In genomic region chr10:112423327-112423726, GRCm38 (mm10) we compare ENCODE assay signal across 13 mouse cellular contexts.
DNase-seq lines count a peak whose midpoint lies in the region; ATAC-seq and TF ChIP-seq lines count a peak whose summit lies in the region.
"Had no signal": no experiment of that assay in that cellular context is flagged by ENCODE, and none has a peak within 500 bp of the region (broad histone marks: within the 10 kb centered on the region; RNA-seq: fewer than 3 reads in every experiment).

No protein-coding gene starts in this region.

- H3K9ac ChIP-seq in liver, postnatal 0 days (replicated peaks): no peak overlapping the region
- no peak overlapping the region for H3K9ac ChIP-seq in limb, embryonic 14.5 days (ENCODE audit: low read depth, low read length, severe bottlenecking)
- H3K9ac ChIP-seq: limb, embryonic 12.5 days; midbrain, embryonic 13.5 days; neural tube, embryonic 15.5 days had no signal

- 57% methylated on average over 10 of the region's 10 CpGs for WGBS in liver, postnatal 0 days (ENCODE audit: insufficient replicate concordance)
- 57% methylated on average over 10 of the region's 10 CpGs for WGBS in limb, embryonic 14.5 days
- 61% methylated on average over 10 of the region's 10 CpGs for WGBS in forebrain, embryonic 10.5 days

- TF ChIP-seq POLR2A in limb, embryonic 14.5 days (IDR thresholded peaks at IDR 0.05; ENCODE audit: borderline replicate concordance, extremely low read depth, insufficient read depth, insufficient read length): no peak

- H3K27ac ChIP-seq in liver, postnatal 0 days (ENCODE audit: low read depth): no peak overlapping the region
- no peak overlapping the region for H3K27ac ChIP-seq in limb, embryonic 14.5 days (replicated peaks; ENCODE audit: low read depth, low read length)
- no peak overlapping the region for H3K27ac ChIP-seq in forebrain, embryonic 10.5 days
- H3K27ac ChIP-seq: limb, embryonic 12.5 days; midbrain, embryonic 13.5 days; neural tube, embryonic 15.5 days had no signal

- no peaks in the 10 kb centered on the region for H3K4me1 ChIP-seq in liver, postnatal 0 days (ENCODE audit: insufficient read depth)
- no peaks in the 10 kb centered on the region for H3K4me1 ChIP-seq in limb, embryonic 14.5 days (ENCODE audit: control insufficient read depth, insufficient read depth, low read length)
- H3K4me1 ChIP-seq in forebrain, embryonic 10.5 days: no peaks in the 10 kb centered on the region
- H3K4me1 ChIP-seq: limb, embryonic 12.5 days; midbrain, embryonic 13.5 days; neural tube, embryonic 15.5 days had no signal

- no peaks in the 10 kb centered on the region for H3K27me3 ChIP-seq in liver, postnatal 0 days (ENCODE audit: insufficient read depth, low read length)
- H3K27me3 ChIP-seq in limb, embryonic 14.5 days (ENCODE audit: control insufficient read depth, insufficient read depth, low read length): no peaks in the 10 kb centered on the region
- no peaks in the 10 kb centered on the region for H3K27me3 ChIP-seq in forebrain, embryonic 10.5 days (ENCODE audit: poor library complexity, severe bottlenecking)
- H3K27me3 ChIP-seq: limb, embryonic 12.5 days; midbrain, embryonic 13.5 days; neural tube, embryonic 15.5 days had no signal

- no peak overlapping the region for H3K4me3 ChIP-seq in liver, postnatal 0 days (ENCODE audit: low read depth, low read length)
- no peak overlapping the region for H3K4me3 ChIP-seq in limb, embryonic 14.5 days (replicated peaks; ENCODE audit: low read length)
- H3K4me3 ChIP-seq in forebrain, embryonic 10.5 days: no peak overlapping the region
- H3K4me3 ChIP-seq: limb, embryonic 12.5 days; midbrain, embryonic 13.5 days; neural tube, embryonic 15.5 days had no signal

- no peak for TF ChIP-seq CTCF in liver, postnatal 0 days (IDR thresholded peaks at IDR 0.05; ENCODE audit: low read depth)

- peak; percentile 1 to 6 for DNase-seq in adrenal gland, postnatal 36 days
- no peak for DNase-seq in adrenal gland, postnatal 25 days
- peak; percentile 5 for DNase-seq in liver
- no peak for DNase-seq in liver, postnatal 0 days
- peak; percentile 1 for DNase-seq in c-Kit-positive CD71-negative TER-119-negative erythroid progenitor cells, embryonic 14.5 days (ENCODE audit: low read depth)
- DNase-seq in limb, embryonic 14.5 days (ENCODE audit: low spot score): peak; percentile 81
- no peak for DNase-seq in forebrain, embryonic 10.5 days (ENCODE audit: extremely low spot score, low spot score)
- no peak for DNase-seq in right cerebral cortex, adult 18-20 months
- DNase-seq: B cell, adult 2 months had no signal

- no peak for TF ChIP-seq EP300 in liver, postnatal 0 days (IDR thresholded peaks at IDR 0.05; ENCODE audit: low read depth)

- no peak overlapping the region for H3K4me2 ChIP-seq in liver, postnatal 0 days (ENCODE audit: low read depth, low read length)
- H3K4me2 ChIP-seq in limb, embryonic 14.5 days (replicated peaks; ENCODE audit: low read depth, low read length, severe bottlenecking): no peak overlapping the region
- H3K4me2 ChIP-seq: limb, embryonic 12.5 days; midbrain, embryonic 13.5 days; neural tube, embryonic 15.5 days had no signal

- H3K36me3 ChIP-seq in liver, postnatal 0 days (replicated peaks; ENCODE audit: insufficient read depth, low read length): no peaks in the 10 kb centered on the region
- H3K36me3 ChIP-seq in limb, embryonic 14.5 days (ENCODE audit: control insufficient read depth, insufficient read depth, low read length): no peaks in the 10 kb centered on the region
- no peaks in the 10 kb centered on the region for H3K36me3 ChIP-seq in forebrain, embryonic 10.5 days (replicated peaks)
- H3K36me3 ChIP-seq: limb, embryonic 12.5 days; midbrain, embryonic 13.5 days; neural tube, embryonic 15.5 days had no signal

- H3K9me3 ChIP-seq in liver, postnatal 0 days (ENCODE audit: low read length): no peaks in the 10 kb centered on the region
- no peaks in the 10 kb centered on the region for H3K9me3 ChIP-seq in limb, embryonic 14.5 days (ENCODE audit: control insufficient read depth, low read length)
- H3K9me3 ChIP-seq in forebrain, embryonic 10.5 days: no peaks in the 10 kb centered on the region
- H3K9me3 ChIP-seq: limb, embryonic 12.5 days; midbrain, embryonic 13.5 days; neural tube, embryonic 15.5 days had no signal

- no peak for ATAC-seq in liver, postnatal 0 days
- no peak for ATAC-seq in limb, embryonic 14.5 days (ENCODE audit: low FRiP score, low read depth)
- ATAC-seq: forebrain, embryonic 16.5 days; midbrain, embryonic 13.5 days had no signal

Comparison
In these comparisons a context has a peak if more than half of its experiments do, and no peak if none do; other contexts are left out.
1. DNase-seq: peak in adrenal gland, postnatal 36 days (2 of 2), liver (single experiment), c-Kit-positive CD71-negative TER-119-negative erythroid progenitor cells, embryonic 14.5 days (single experiment) and limb, embryonic 14.5 days (single experiment); none in adrenal gland, postnatal 25 days (single experiment), liver, postnatal 0 days (single experiment), forebrain, embryonic 10.5 days (single experiment) and right cerebral cortex, adult 18-20 months (single experiment).